Mouse (Mus musculus) kidney, postnatal 10 days (tissue): Measurements from ENCODE around the gene Lingo1.

Source experiments
- DNase-seq: peaks from one replicate; pipeline ENCODE4 v3.0.0; 2021; ENCODE audit warnings: mixed read lengths

Gene Lingo1

DNA sequence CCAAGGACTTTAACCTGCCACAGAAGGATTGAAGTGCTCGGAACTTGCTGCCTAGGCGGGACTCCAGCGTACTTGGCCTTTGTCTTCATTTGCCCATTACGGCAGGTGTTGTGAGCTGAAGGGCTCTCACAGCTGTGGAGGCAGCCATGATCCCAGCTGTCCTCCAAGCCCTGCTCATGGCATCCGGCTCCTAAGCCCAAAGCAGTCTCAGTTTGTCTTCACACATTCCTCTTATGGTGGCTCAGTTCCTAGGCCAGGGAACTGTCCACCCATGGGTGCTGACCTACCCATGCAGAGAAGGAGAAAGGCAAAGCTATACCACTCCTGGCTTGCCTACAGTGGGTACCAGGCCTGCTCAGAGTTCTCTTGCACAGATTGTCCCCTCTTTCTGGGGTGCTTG is 132.1 kb downstream of the Lingo1 start:
- peak; percentile 43 for DNase-seq

GRCm38 (mm10) chr9:56662946-56663345 is 133.3 kb downstream of the Lingo1 start:
- DNase-seq = no peak

DNA sequence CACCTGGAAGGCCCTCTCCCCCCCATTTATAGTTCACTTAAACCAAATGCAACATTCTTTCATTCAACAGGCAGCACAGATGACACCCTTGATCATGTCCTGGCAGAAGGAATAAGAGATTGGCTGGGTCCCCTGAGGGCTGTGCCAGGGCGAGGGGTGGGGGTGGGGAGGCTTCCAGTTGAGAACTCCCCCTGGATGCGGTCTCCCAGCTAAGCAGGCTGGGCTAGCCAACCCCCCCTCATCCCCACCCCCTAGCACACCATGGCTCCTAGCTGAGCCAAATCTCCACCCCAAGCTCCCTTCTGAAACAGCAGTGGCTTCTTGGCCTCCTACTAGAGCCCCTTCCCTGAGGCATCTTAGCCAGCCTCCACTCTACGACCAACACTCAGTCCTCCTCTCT is 133.9 kb downstream of the Lingo1 start:
- DNase-seq = no peak

DNA sequence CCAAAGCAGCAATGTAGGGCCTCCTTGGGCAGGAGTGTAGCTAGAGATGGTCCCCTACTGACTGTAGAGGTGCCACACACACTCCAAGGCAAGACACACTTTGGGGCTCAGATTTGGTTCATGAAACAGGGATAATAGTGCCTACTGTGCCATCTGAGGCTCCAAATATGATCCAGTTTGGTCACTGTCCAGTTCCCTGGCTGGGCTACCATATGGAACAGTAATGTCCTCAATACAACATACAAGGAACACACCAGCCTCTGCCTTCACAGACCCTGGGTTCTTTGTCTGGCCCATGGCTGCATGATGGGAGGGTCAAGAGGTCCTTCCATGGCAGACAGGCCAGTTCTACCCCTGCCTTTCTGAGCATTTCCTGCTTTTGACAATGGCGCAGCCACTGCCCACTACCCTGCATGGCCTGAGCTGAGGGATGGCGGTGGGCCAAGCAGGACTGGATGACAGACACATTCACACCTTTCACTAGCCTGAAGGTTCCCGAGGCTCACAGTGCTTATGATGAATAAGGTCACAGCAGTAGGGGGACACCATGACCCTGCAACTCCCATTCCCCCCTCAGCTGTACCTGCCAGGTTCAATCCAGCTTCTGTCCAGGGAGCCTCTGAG is 134.9 kb downstream of the Lingo1 start:
- peak; percentile 12 for DNase-seq

DNA sequence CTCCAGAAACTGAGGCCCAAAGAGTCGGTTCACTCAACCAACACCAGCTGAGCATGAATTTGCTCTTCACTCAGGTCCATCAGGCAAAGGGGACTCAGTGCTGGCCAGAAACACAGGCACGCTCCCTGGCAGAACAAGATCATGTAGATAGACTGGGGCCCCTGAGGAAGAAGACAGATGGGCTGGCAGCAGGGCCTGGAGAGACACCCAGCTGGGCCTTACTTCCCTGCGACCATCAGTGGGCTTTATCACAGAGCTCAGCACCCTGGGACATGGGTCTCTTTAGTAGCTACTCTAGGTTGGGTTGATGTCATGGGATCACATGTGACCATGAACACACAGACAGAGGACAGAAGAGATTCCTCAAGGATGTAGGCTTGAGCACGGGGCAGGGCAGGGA is 137.7 kb downstream of the Lingo1 start:
- DNase-seq = no peak

DNA sequence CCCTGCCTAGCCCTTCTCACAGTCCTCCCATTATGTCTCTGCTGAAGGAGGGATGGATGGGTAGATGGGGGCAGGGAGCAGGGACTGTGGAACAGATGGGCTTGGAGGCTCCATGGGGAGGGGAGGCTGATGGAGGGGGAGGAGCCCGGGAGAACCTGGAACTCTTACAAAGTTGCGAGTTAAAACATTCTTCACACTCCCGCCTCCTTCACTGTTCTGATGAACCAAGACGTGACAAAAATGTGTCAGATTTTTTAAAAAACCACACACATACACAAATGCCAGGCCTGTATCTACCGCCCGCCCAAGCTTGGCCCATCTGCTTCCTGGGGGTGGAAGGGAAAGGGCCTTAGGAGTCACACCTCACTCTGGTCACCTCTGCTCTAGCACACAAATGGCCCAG is 138.3 kb downstream of the Lingo1 start:
- no peak for DNase-seq

GRCm38 (mm10) chr9:56656766-56657542 is 139.3 kb downstream of the Lingo1 start:
- DNase-seq = peak; percentile 11

DNA sequence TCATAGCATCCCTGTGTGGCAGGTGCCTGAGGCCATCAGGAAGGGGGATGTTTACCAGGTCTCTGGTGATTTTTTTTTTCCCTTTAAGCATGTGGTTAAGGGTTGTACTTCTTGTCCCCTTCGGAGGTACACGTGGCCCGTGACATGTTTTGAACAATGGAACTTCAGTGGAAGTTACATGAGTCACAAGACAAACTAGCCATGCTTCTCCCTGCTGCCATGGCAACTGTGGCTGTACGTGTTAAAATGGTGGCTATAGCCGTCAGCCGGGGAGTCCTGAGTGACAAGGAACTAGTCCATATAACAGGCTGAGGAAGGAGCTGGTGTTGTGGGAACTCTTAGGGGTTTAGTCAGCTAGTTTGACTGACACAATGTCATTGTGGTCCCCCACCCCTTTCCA is 141.1 kb downstream of the Lingo1 start:
- DNase-seq = no peak

GRCm38 (mm10) chr9:56652551-56652950 is 143.7 kb downstream of the Lingo1 start:
- no peak for DNase-seq

DNA sequence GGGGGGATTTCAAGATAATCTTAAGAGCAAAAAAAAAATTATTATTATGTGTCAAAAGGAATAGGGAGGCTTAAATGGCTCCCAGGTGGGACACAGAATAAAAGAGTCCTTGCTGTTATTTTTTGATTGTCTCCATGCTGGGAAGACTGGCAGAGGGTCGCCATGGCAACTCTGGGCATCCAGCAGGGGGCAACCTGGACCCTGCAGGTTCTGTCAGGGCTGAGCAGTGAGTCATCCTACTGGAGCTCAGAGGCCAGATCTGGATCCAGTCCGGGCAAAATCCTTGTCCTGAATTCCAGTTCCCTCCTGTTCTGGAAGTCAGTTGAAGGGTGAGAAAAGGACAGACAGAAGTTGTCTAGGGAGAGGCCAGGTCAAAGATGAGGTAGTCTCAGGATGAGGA is 144.7 kb downstream of the Lingo1 start:
- peak; percentile 15 for DNase-seq

DNA sequence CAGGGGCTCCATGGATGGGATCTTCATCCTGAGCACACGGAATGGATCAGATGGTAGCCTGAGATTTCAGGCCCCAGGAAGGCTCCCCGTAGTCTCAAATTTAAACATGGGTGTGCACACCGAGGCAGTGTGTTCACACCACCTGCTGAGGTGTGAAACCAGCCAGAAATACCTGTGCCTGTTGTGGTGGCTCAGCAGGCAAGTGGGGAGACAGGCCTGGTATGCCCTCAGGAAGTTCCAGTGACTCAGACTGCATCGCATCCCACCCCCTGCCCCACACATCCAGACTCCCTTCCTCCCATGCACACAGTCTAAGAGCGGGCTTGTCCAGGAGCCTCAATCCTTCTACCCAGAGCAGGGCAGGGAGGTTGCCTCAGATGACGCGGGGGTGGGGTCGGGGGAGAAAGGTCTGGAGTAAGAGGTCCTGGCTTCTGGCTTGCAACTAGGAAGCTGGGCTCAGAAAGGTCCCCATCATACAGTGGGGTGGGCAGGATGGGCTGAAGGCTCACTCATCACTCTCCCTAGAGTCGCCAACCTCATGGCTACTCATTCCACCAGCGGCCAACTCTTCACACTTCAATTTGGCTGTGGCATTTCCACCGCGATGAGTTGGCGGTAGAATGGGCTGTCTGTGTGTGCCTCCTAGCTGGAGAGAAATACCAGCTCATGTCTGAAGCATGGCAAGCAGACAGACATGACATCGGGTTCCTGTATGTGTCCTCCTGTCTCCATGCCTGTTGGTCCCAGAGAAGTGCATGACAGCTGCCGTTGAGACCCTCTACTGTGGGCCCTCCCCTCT is 149.8 kb downstream of the Lingo1 start:
- DNase-seq = no peak

DNA sequence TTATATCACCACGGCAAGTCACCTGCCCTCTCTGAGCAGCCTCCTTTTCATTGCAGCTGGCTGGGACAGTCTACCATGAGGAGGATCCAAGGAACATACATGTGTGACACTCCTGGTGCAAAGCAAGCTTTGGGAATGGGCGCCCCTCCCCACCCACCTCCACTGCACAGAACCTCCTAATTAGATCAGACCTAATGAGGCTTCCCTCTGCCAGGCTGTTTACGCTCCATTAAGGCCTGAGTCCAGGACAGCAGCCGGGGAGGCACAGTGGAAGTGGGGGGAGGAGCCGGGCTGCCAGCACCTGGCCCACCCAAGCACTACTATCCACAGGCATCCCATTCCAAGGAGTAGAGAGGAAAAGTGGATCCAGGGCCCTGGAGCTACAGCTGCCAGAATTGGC is 152.8 kb downstream of the Lingo1 start:
- no peak for DNase-seq

GRCm38 (mm10) chr9:56638226-56638905 is 157.9 kb downstream of the Lingo1 start:
- peak; percentile 50 for DNase-seq

- DNase-seq = peak; percentile 24
Observed at GRCm38 (mm10) chr9:56637403-56637857, 158.8 kb downstream of the Lingo1 start.

- DNase-seq = no peak
Observed at GRCm38 (mm10) chr9:56636766-56637402, 159.4 kb downstream of the Lingo1 start.

GRCm38 (mm10) chr9:56636214-56636613 is 160.1 kb downstream of the Lingo1 start:
- DNase-seq = peak; percentile 93

- DNase-seq = peak; percentile 63
Observed at GRCm38 (mm10) chr9:56635498-56636121, 160.7 kb downstream of the Lingo1 start.

GRCm38 (mm10) chr9:56635121-56635497 is 161.2 kb downstream of the Lingo1 start:
- peak; percentile 58 for DNase-seq

- DNase-seq = no peak
Observed at GRCm38 (mm10) chr9:56634406-56635120, 161.7 kb downstream of the Lingo1 start.

DNA sequence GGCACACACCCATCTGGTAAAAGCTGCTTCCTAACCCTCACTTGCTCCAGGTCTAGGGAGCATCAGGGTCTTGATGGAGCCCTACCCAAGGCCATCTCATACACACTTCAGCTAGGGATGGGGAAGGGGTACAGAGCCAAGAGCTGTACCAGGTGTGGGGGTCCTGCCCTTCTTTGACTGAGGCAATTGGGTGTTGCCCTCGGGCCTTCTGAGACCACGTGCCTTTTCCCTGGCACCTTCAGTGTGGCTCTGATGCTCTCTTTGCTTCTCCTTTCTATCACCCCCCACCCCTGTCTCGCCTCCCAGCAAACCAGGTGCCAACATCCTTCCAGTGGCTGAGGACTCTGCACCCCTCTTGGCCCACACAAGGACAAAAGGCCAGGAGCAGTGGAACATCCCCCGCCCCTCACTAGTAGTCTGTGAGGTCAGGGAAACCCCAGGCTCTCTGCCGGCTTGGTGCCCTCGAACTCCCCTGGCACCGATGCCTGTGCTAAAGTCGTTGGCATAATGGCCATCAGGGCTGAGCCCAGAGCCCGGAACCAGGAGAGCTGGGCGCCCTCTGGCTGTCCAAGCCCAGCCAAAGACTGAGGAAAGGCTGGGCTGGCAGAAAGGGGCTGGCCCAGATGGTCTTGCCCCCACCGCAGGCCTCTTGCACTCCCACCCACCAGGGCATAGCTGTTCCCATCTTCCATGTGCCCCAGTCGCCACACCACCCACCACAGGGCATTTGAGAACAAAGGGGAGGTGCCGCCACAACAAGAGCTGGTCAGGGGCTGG is 162.6 kb downstream of the Lingo1 start:
- DNase-seq = no peak

DNA sequence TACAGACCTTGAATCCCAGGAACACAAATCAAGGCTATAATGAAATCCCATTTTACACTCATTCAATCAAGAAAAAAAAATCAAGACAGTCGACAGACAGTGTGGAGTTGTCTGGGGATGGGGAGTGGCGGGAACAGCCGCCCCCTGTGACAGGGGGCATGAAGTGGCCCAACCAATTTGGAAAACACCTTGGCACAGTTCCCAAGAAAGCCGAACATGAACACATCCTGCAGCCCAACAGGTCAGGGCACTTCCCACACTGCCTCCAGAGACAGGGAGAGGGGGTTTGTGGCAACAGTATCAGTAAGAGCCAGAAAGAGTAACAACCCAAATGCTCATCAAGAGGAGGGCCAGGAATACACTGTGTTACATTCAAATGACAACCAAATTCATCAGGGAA is 165.3 kb downstream of the Lingo1 start:
- no peak for DNase-seq
